Mouse (Mus musculus) heart, postnatal 0 days (tissue): Measurements from ENCODE around the gene Amotl2.

Experiments used
- CTCF ChIP-seq: IDR thresholded peaks from 2 replicates; pipeline ENCODE4 v1.5.1; 2016; ENCODE audit warnings: antibody characterized with exemption, control low read depth, low read depth
- EP300 ChIP-seq: IDR thresholded peaks from 2 replicates; pipeline ENCODE4 v1.6.1; 2016; ENCODE audit warnings: antibody characterized with exemption, low read depth

DNA sequence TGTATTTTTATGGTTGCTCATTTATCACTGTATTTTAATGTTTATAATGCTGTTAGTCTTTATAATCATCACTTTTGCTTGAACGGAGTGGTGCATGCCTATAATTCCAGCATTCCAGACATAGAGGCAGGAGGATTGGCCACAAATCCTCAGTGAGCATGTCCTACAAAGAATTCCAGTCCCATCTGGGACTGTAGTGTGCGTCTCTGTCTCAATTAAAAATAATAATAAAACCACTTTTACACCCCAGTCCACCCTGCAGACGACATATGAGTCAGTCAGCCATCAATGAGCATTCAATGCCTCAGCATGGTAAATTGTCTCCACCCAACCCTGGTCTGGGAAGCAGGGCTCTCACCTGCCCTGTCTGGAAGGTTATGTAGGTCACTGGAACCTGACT is 46.4 kb downstream of the Amotl2 start:
- TF ChIP-seq CTCF (no peak), EP300 (no peak)
